Mouse (Mus musculus) cerebellum, postnatal 10 days (tissue): ENCODE measurements at regions not wholly inside any gene's neighbourhood (a gene's known extent, or its start where the extent isn't known, plus 50 kb on each side); places are given as distances from the start of the nearest gene placed in this dataset.
A peak's percentile ranks its signal among the peaks of the same experiment; 100 is the strongest.
"Not testable (repeated sequence)": the region's sequence is repeated elsewhere in the genome, so short reads cannot be mapped to it uniquely, and the experiment has no call there.

Experiments used
- DNase-seq, 2 experiments: peaks; one replicate each; pipeline ENCODE4 v3.0.0; 2021; ENCODE audit warnings: mixed read lengths in 2 of 2

GRCm38 (mm10) chr6:20555320-20555883, 659.9 kb upstream of the Kcnd2 start:
- no peak for DNase-seq

- DNase-seq, result peak; percentile 42 to 60
Observed at GRCm38 (mm10) chr6:20572621-20573020, 642.7 kb upstream of the Kcnd2 start.

GRCm38 (mm10) chr6:20574734-20575133, 640.6 kb upstream of the Kcnd2 start:
- DNase-seq, result peak; percentile 4 to 17

- DNase-seq, result no peak
Observed at GRCm38 (mm10) chr6:20598783-20599182, 616.5 kb upstream of the Kcnd2 start.

- peak; percentile 93 to 94 for DNase-seq
Observed at GRCm38 (mm10) chr6:20604170-20604569, 611.1 kb upstream of the Kcnd2 start.

- no peak for DNase-seq
Observed at GRCm38 (mm10) chr6:20620476-20620875, 594.8 kb upstream of the Kcnd2 start.

GRCm38 (mm10) chr6:20626382-20626781, 588.9 kb upstream of the Kcnd2 start:
- DNase-seq, result no peak

GRCm38 (mm10) chr6:20627071-20627470, 588.2 kb upstream of the Kcnd2 start:
- no peak for DNase-seq

- DNase-seq, result peak; percentile 78 to 87
Observed at GRCm38 (mm10) chr6:20640301-20640700, 575.0 kb upstream of the Kcnd2 start.

- peak; percentile 90 to 94 for DNase-seq
Observed at GRCm38 (mm10) chr6:20641375-20641774, 573.9 kb upstream of the Kcnd2 start.

GRCm38 (mm10) chr6:20641851-20642250, 573.5 kb upstream of the Kcnd2 start:
- peak; percentile 71 to 73 for DNase-seq

GRCm38 (mm10) chr6:20657042-20657441, 558.3 kb upstream of the Kcnd2 start:
- no peak for DNase-seq

GRCm38 (mm10) chr6:20673219-20673618, 542.1 kb upstream of the Kcnd2 start:
- DNase-seq, result no peak

- DNase-seq, result not testable (repeated sequence)
Observed at GRCm38 (mm10) chr6:20686447-20687238, 528.7 kb upstream of the Kcnd2 start.

GRCm38 (mm10) chr6:20687239-20687575, 528.1 kb upstream of the Kcnd2 start:
- DNase-seq, result not testable (repeated sequence)

- DNase-seq, result no peak
Observed at GRCm38 (mm10) chr6:20725948-20726347, 489.4 kb upstream of the Kcnd2 start.

GRCm38 (mm10) chr6:20739095-20739494, 476.2 kb upstream of the Kcnd2 start:
- DNase-seq, result peak; percentile 17 to 36

- peak; percentile 57 to 70 for DNase-seq
Observed at GRCm38 (mm10) chr6:20740406-20740805, 474.9 kb upstream of the Kcnd2 start.

- DNase-seq, result no peak
Observed at GRCm38 (mm10) chr6:20741240-20741639, 474.1 kb upstream of the Kcnd2 start.

GRCm38 (mm10) chr6:20757240-20757639, 458.1 kb upstream of the Kcnd2 start:
- peak; percentile 77 to 85 for DNase-seq

GRCm38 (mm10) chr6:20761300-20761699, 454.0 kb upstream of the Kcnd2 start:
- DNase-seq, result no peak

- DNase-seq, result no peak
Observed at GRCm38 (mm10) chr6:20775872-20776271, 439.4 kb upstream of the Kcnd2 start.
